9 mouse cellular contexts compared by ENCODE assay signal in genomic region chr5:123470784-123471400, GRCm38 (mm10). TPM values are rescaled to one million over a fixed set of nuclear protein-coding genes. Genes with fewer than 3 reads are reported as not detected.
DNase-seq lines count a peak whose midpoint lies in the region; ATAC-seq lines count a peak whose summit lies in the region.
"Had no signal": no experiment of that assay in that cellular context is flagged by ENCODE, and none has a peak within 500 bp of the region (broad histone marks: within the 10 kb centered on the region; RNA-seq: fewer than 3 reads in every experiment).

No protein-coding gene starts in this region.

- no peaks in the 10 kb centered on the region for H3K27me3 ChIP-seq in heart, embryonic 16.5 days (ENCODE audit: control insufficient read depth, insufficient read depth, low read length)
- H3K27me3 ChIP-seq in embryonic facial prominence, embryonic 12.5 days = no peaks in the 10 kb centered on the region
- H3K27me3 ChIP-seq in liver, embryonic 15.5 days = peaks cover 11% of the 10 kb centered on the region

- 0 out of 2 replicates have a peak overlapping the region, but pooled peaks have one; percentile 29 for H3K27ac ChIP-seq in heart, embryonic 16.5 days (ENCODE audit: low read length)
- H3K27ac ChIP-seq in embryonic facial prominence, embryonic 12.5 days = peak overlapping the region; percentile 54; the same call in 1 of the 2 replicates
- no peak overlapping the region for H3K27ac ChIP-seq in liver, embryonic 15.5 days (replicated peaks)

- H3K4me3 ChIP-seq in heart, embryonic 16.5 days (ENCODE audit: low read length) = peak overlapping the region; percentile 40
- no peak overlapping the region for H3K4me3 ChIP-seq in embryonic facial prominence, embryonic 12.5 days
- no peak overlapping the region for H3K4me3 ChIP-seq in liver, embryonic 15.5 days (replicated peaks)

- no peaks in the 10 kb centered on the region for H3K9me3 ChIP-seq in heart, embryonic 16.5 days (replicated peaks; ENCODE audit: control insufficient read depth, low read length)
- H3K9me3 ChIP-seq in embryonic facial prominence, embryonic 12.5 days = no peaks in the 10 kb centered on the region
- no peaks in the 10 kb centered on the region for H3K9me3 ChIP-seq in liver, embryonic 15.5 days (replicated peaks)

- H3K4me1 ChIP-seq in heart, embryonic 16.5 days (ENCODE audit: control insufficient read depth, insufficient read depth, low read length) = peaks cover 7% of the 10 kb centered on the region; the same call in 1 of the 2 replicates
- H3K4me1 ChIP-seq in embryonic facial prominence, embryonic 12.5 days = no peaks in the 10 kb centered on the region
- H3K4me1 ChIP-seq in liver, embryonic 15.5 days (replicated peaks) = no peaks in the 10 kb centered on the region

- peak overlapping the region; percentile 46; the same call in 1 of the 2 replicates for H3K9ac ChIP-seq in heart, embryonic 16.5 days (ENCODE audit: low read length)
- H3K9ac ChIP-seq in embryonic facial prominence, embryonic 12.5 days = no peak overlapping the region
- no peak overlapping the region for H3K9ac ChIP-seq in liver, embryonic 15.5 days

- 10% methylated on average over 10 of the region's 10 CpGs for WGBS in heart, embryonic 16.5 days
- 60% methylated on average over 10 of the region's 10 CpGs for WGBS in embryonic facial prominence, embryonic 12.5 days
- 4% methylated on average over 10 of the region's 10 CpGs for WGBS in liver, embryonic 15.5 days (ENCODE audit: insufficient replicate concordance)

- H3K36me3 ChIP-seq in heart, embryonic 16.5 days (ENCODE audit: control insufficient read depth, insufficient read depth) = no peaks in the 10 kb centered on the region
- H3K36me3 ChIP-seq in embryonic facial prominence, embryonic 12.5 days = no peaks in the 10 kb centered on the region
- H3K36me3 ChIP-seq in liver, embryonic 15.5 days (replicated peaks) = no peaks in the 10 kb centered on the region

- no peak for ATAC-seq in heart, embryonic 16.5 days (replicated peaks; ENCODE audit: extremely low read depth, insufficient read depth, low FRiP score)
- ATAC-seq in embryonic facial prominence, embryonic 12.5 days (ENCODE audit: insufficient number of reproducible peaks, insufficient read depth, low FRiP score, low TSS enrichment) = no peak
- ATAC-seq in liver, embryonic 15.5 days (ENCODE audit: insufficient read depth) = no peak

- peak overlapping the region; percentile 56 for H3K4me2 ChIP-seq in heart, embryonic 16.5 days (ENCODE audit: low read depth, low read length)
- no peak overlapping the region for H3K4me2 ChIP-seq in embryonic facial prominence, embryonic 12.5 days (replicated peaks)
- H3K4me2 ChIP-seq in liver, embryonic 15.5 days = peak overlapping the region; percentile 35

- DNase-seq in heart, adult 11 months = no peak
- peak; percentile 51 for DNase-seq in CD4-positive, CD25-positive, alpha-beta regulatory T cell, adult 2 months (ENCODE audit: low read depth, low spot score)
- DNase-seq in right cerebral cortex, postnatal 4 days = no peak
- DNase-seq in thymus, postnatal 4 days = no peak
- no peak for DNase-seq in right cerebral cortex, postnatal 36 days (ENCODE audit: low spot score in 2 of 2)
- DNase-seq: cerebellum, adult 11-12 months had no signal

RNA-seq across cellular contexts. Expression of gene Lrrc43, which starts 18.2 kb away (rescaled TPM):
- polyA plus RNA-seq in heart, embryonic 16.5 days (2015; fragmentation: Nextera tagmentation; extraction: Ambion mirVana) = 0.07 and 0.09 TPM in 2 replicates
- polyA plus RNA-seq in embryonic facial prominence, embryonic 12.5 days (2016; fragmentation: Nextera tagmentation; extraction: Ambion mirVana) = not detected in 2 replicates
- not detected in 2 replicates for polyA plus RNA-seq in liver, embryonic 15.5 days (2015; fragmentation: Nextera tagmentation; extraction: Ambion mirVana)

RNA-seq across cellular contexts. Expression of gene Il31, which starts 18.4 kb away (rescaled TPM):
- not detected in 2 replicates for polyA plus RNA-seq in heart, embryonic 16.5 days (2015; fragmentation: Nextera tagmentation; extraction: Ambion mirVana)
- polyA plus RNA-seq in embryonic facial prominence, embryonic 12.5 days (2016; fragmentation: Nextera tagmentation; extraction: Ambion mirVana) = not detected in 2 replicates
- 0.12 TPM in 1 of 2 replicates, not detected in the other for polyA plus RNA-seq in liver, embryonic 15.5 days (2015; fragmentation: Nextera tagmentation; extraction: Ambion mirVana)

RNA-seq across cellular contexts. Expression of gene B3gnt4, which starts 39.4 kb away (rescaled TPM):
- 0.11 and 0.17 TPM in 2 replicates for polyA plus RNA-seq in heart, embryonic 16.5 days (2015; fragmentation: Nextera tagmentation; extraction: Ambion mirVana)
- 1.3 and 2.2 TPM in 2 replicates for polyA plus RNA-seq in embryonic facial prominence, embryonic 12.5 days (2016; fragmentation: Nextera tagmentation; extraction: Ambion mirVana)
- polyA plus RNA-seq in liver, embryonic 15.5 days (2015; fragmentation: Nextera tagmentation; extraction: Ambion mirVana) = not detected in 2 replicates

RNA-seq across cellular contexts. Expression of gene Diablo, which starts 53.1 kb away (rescaled TPM):
- 103 and 105 TPM in 2 replicates for polyA plus RNA-seq in heart, embryonic 16.5 days (2015; fragmentation: Nextera tagmentation; extraction: Ambion mirVana)
- 121 and 125 TPM in 2 replicates for polyA plus RNA-seq in embryonic facial prominence, embryonic 12.5 days (2016; fragmentation: Nextera tagmentation; extraction: Ambion mirVana)
- polyA plus RNA-seq in liver, embryonic 15.5 days (2015; fragmentation: Nextera tagmentation; extraction: Ambion mirVana) = 51.6 and 54.9 TPM in 2 replicates

RNA-seq across cellular contexts. Expression of gene Gm49027, which starts 54.4 kb away (rescaled TPM):
- 0.09 and 0.34 TPM in 2 replicates for polyA plus RNA-seq in heart, embryonic 16.5 days (2015; fragmentation: Nextera tagmentation; extraction: Ambion mirVana)
- 1.5 and 3.4 TPM in 2 replicates for polyA plus RNA-seq in embryonic facial prominence, embryonic 12.5 days (2016; fragmentation: Nextera tagmentation; extraction: Ambion mirVana)
- polyA plus RNA-seq in liver, embryonic 15.5 days (2015; fragmentation: Nextera tagmentation; extraction: Ambion mirVana) = 0.09 TPM in 1 of 2 replicates, not detected in the other
